Mouse (Mus musculus) adrenal gland, adult (tissue): ENCODE results near the gene Hnrnph2.

Experiments used
- DNase-seq, 2 experiments: peaks; one replicate each; pipeline ENCODE4 v3.0.0; 2022 to 2023; ENCODE audit warnings: low spot score in 1 of 2; ENCODE audit not compliant: inconsistent age in 2 of 2

Gene Hnrnph2

DNA sequence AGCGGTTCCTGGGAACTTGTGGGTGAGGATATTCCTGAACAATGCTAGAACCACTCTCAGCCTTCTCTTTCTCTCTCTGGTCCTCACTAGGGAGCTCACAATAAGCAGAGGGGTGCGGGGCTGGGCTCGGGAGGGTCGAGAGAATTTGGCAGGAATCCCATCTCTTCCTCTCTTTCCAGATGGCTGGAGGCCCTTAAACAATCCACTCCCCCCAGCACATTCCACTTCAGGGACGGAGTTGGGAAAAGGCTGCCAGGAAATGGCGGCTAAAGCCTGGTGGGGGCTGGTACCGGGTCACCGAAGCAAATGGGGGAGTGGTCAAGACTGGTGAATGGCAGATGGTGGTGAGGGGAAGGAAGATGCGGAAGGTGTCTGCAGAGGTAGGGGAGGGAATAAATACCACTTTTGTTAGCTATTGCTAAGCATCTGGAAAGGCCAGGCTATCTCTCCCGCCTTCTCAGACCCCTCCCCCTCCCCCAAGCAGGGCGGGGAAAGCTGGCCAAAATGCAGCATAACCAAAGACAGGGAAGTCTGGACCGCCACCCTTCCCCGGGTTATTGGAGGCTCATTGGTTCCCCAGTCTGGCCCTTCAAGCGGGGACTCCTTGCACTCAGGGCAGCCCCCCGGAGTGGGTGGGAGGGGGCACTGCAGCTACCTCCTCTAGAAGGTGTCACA lies 11.4 kb downstream of the Hnrnph2 start:
- DNase-seq, result peak; percentile 51 to 78

- peak in 1 of 2 experiments; percentile 55 for DNase-seq
These were observed 13.3 kb downstream of the Hnrnph2 start for GRCm38 (mm10) chrX:134614306-134614705.

- DNase-seq, result no peak
These were observed 18.7 kb downstream of the Hnrnph2 start for GRCm38 (mm10) chrX:134619695-134620094.

DNA sequence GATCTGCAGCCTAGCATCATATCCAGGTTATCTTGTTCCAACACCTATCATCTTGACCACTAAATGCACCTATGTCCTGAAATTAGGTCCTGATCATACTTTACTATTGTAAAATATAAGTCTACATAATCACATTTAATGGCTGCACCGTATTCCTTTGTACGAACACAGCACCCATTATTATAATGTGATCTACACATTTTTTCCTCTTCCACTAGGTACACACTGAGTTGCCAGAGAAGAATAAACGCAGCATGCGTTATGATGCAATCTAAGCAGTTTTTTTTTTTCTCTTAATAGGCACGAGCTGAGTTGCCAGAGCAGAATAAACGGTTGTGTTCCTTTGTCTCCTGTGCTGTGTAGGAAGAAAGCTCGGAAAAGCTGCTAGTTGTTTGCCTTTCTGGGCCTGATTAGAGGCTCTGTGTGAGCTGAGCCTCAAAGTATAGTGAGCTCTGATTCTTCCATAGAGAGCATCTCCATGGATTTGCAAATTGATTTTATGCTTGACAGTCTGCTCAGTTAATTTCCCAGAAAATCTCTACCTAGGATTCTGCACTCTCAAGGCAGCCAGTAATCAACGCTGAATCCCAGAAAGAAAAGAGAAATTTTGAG lies 19.4 kb downstream of the Hnrnph2 start:
- no peak for DNase-seq

DNA sequence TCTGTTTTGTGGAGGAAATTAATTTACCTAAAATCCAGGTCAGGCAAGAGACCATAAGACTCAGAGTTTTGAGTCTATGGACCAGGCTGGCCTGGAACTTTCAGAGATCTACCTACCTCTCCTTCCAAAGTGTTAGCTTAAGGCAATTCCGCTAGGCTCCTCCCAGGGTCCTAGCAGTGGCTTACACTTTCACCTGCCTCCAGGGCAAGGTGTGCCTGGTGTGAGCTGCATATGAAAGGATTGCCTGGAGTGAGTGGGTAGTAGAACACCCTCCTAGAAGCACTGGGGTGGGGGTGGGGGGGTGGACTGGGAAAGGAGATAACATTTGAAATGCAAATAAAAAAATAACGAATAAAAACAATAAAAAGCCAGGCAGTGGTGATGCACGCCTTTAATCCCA lies 20.7 kb downstream of the Hnrnph2 start:
- DNase-seq, result no peak

DNA sequence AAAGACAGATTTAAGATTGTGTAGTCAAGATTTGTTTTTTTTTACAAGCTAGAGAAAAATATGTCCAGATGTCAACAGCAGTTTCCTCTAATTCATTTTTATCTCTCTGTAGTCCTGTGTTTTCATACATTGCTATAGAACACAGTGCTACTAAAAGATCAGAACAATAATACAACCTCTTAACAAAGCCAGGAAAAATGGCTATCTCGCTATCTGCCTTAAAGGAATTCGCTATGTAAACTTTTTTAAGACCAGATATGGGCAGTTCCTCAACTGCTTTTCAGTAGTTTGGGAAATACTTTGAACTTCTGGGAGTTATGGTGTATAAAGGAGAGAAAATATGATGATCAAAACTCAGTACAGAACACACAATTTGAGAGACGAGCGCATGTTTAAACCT lies 22.4 kb downstream of the Hnrnph2 start:
- no peak for DNase-seq

- no peak for DNase-seq
These were observed 27.2 kb downstream of the Hnrnph2 start for GRCm38 (mm10) chrX:134628200-134628599.

- no peak for DNase-seq
These were observed 31.7 kb downstream of the Hnrnph2 start for GRCm38 (mm10) chrX:134632710-134633109.

- no peak for DNase-seq
These were observed 34.1 kb downstream of the Hnrnph2 start for GRCm38 (mm10) chrX:134635111-134635510.

- DNase-seq, result no peak
These were observed 34.9 kb downstream of the Hnrnph2 start for GRCm38 (mm10) chrX:134635860-134636259.

- no peak for DNase-seq
These were observed 40.2 kb downstream of the Hnrnph2 start for GRCm38 (mm10) chrX:134641000-134641760.

GRCm38 (mm10) chrX:134646338-134646737 lies 45.4 kb downstream of the Hnrnph2 start:
- no peak for DNase-seq

- no peak for DNase-seq
These were observed 46.4 kb downstream of the Hnrnph2 start for GRCm38 (mm10) chrX:134647421-134647820.

GRCm38 (mm10) chrX:134648031-134648692 lies 47.2 kb downstream of the Hnrnph2 start:
- peak; percentile 44 to 89 for DNase-seq

DNA sequence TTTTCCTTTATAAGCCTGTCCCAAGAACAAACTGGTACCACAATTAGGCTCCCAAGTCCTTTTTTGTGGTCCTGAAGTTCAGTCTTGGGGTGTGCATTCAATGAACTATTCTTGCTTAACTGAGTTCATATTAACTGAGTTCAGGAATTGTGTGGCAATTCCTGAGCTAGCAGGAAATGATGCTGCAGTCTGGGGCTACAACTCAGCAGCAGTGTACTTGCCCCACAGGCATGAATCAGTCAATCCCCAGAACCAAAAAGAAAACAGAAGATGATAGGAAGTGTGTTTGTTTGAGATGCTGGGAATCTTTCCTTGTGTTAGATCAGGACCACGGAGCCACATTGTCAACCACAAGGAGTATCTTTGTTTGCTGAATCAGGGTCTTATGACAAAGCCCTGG lies 51.1 kb downstream of the Hnrnph2 start:
- DNase-seq, result no peak
